Mouse (Mus musculus) kidney, embryonic 14.5 days (tissue): ENCODE data around the gene Olfr654. TPM values are rescaled to one million over a fixed set of nuclear protein-coding genes. Genes with fewer than 3 reads are reported as not detected.

Experiments
- ATAC-seq: fragments of 200-750 bp; cut with Nextera tagmentation; 2 replicates; pipeline ENCODE4 v1.8.0; 2017; ENCODE audit warnings: moderate number of reproducible peaks, mild to moderate bottlenecking, moderate TSS enrichment, moderate library complexity; ENCODE audit not compliant: low FRiP score, low TSS enrichment
- H3K27ac ChIP-seq: fragments of 300-500 bp; sonication (generic); 2 replicates; pipeline ENCODE4 v1.5.1; 2014; ENCODE audit warnings: low read depth, mild to moderate bottlenecking, low read length, moderate library complexity, mixed read lengths
- H3K27me3 ChIP-seq: fragments of 300-500 bp; sonication (generic); 2 replicates; pipeline ENCODE4 v1.6.1; 2014; ENCODE audit warnings: mild to moderate bottlenecking, low read length; ENCODE audit not compliant: control insufficient read depth, insufficient read depth
- H3K36me3 ChIP-seq: fragments of 300-500 bp; sonication (generic); 2 replicates; pipeline ENCODE4 v1.6.1; 2014; ENCODE audit warnings: low read length, mixed read lengths; ENCODE audit not compliant: control insufficient read depth, insufficient read depth
- H3K4me1 ChIP-seq: fragments of 300-500 bp; sonication (generic); 2 replicates; pipeline ENCODE4 v1.6.1; 2014; ENCODE audit warnings: low read length, mixed read lengths; ENCODE audit not compliant: control insufficient read depth, insufficient read depth
- H3K4me2 ChIP-seq: fragments of 300-500 bp; sonication (generic); replicated peaks from 2 replicates; pipeline ENCODE4 v1.6.1; 2014; ENCODE audit warnings: low read depth, mild to moderate bottlenecking, low read length
- H3K4me3 ChIP-seq: fragments of 300-500 bp; sonication (generic); 2 replicates; pipeline ENCODE4 v1.5.1; 2014; ENCODE audit warnings: mild to moderate bottlenecking, low read length
- H3K9ac ChIP-seq: fragments of 300-500 bp; sonication (generic); 2 replicates; pipeline ENCODE4 v1.6.1; 2014; ENCODE audit warnings: low read depth, mild to moderate bottlenecking, low read length, moderate library complexity
- H3K9me3 ChIP-seq: fragments of 300-500 bp; sonication (generic); 2 replicates; pipeline ENCODE4 v1.6.1; 2016; ENCODE audit warnings: low read length; ENCODE audit not compliant: control insufficient read depth
- WGBS: fragments of 180-500 bp; shearing (Covaris S2); extraction: QIAGEN DNeasy Blood & Tissue Kit; methylation state at CpG from one replicate; pipeline ENCODE4 v1.1.7; 2014; 5-methylcytosine and 5-hydroxymethylcytosine counted together
- polyA plus RNA-seq: library from polyadenylated mRNA; unstranded; fragments of >200 nt; fragmentation: Nextera tagmentation; extraction: Ambion mirVana; gene quantifications from 2 replicates; pipeline ENCODE4 v1.2.1, GENCODE M21; 2014

Gene Olfr654
- polyA plus RNA-seq, 1 experiment from 2014 or later: not detected

GRCm38 (mm10) chr7:104603173-104603572 lies 16.3 kb downstream of the Olfr654 start:
- Histone ChIP-seq H3K27me3 (no peaks in the 10 kb centered on the region), H3K4me2 (no peak overlapping the region), H3K36me3 (no peaks in the 10 kb centered on the region), H3K4me1 (no peaks in the 10 kb centered on the region), H3K9me3 (no peaks in the 10 kb centered on the region), H3K27ac (no peak overlapping the region), H3K9ac (no peak overlapping the region), H3K4me3 (no peak overlapping the region)
- ATAC-seq: no peak
- 2% methylated on average over 3 of the region's 3 CpGs for WGBS

- Histone ChIP-seq H3K27ac (no peak overlapping the region), H3K4me2 (no peak overlapping the region), H3K4me3 (no peak overlapping the region), H3K9me3 (no peaks in the 10 kb centered on the region), H3K27me3 (no peaks in the 10 kb centered on the region), H3K36me3 (no peaks in the 10 kb centered on the region), H3K4me1 (no peaks in the 10 kb centered on the region), H3K9ac (no peak overlapping the region)
- no peak for ATAC-seq
Measured at GRCm38 (mm10) chr7:104604727-104605126, 17.9 kb downstream of the Olfr654 start.

DNA sequence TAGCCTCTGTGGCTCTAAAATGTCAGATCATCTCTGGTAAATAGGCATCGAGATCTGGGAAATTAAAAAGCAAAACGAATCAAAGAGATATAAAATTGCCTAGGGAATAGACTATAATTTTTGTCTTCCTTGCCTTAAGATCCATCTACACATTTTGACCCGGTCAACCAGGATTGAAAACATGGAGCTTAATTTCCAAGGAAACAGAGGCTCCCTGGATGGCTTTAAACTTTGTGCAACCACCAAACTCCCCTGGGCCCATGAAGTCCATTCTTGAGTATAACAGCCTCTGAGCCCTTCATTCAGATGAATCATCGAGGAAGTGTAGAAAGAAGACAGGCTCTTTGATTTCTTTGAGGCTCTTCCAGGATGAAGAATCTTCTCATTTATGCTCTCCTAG lies 26.8 kb downstream of the Olfr654 start, which contains the start of gene Olfr656:
TSS of gene Olfr656 (plus strand) at position 301 of the 400 bp plus-strand sequence.
- H3K4me3 ChIP-seq: no peak within 1 kb of the TSS
- no peak within 1 kb of the TSS for H3K9ac ChIP-seq
- H3K4me2 ChIP-seq: no peak within 1 kb of the TSS
- no peaks in the 10 kb centered on the region for H3K36me3 ChIP-seq
- no peaks in the 10 kb centered on the region for H3K27me3 ChIP-seq
- WGBS: 75% methylated on average over 4 of the region's 4 CpGs
- no peaks in the 10 kb centered on the region for H3K4me1 ChIP-seq
- H3K27ac ChIP-seq: no peak within 1 kb of the TSS
- H3K9me3 ChIP-seq: no peaks in the 10 kb centered on the region
- ATAC-seq: no peak

GRCm38 (mm10) chr7:104624494-104624893 lies 37.7 kb downstream of the Olfr654 start, which contains the start of gene Olfr657:
TSS of gene Olfr657 (plus strand) at chr7:104624794.
- ATAC-seq: no peak

More at GRCm38 (mm10) chr7:104624494-104624893, 37.7 kb downstream of the Olfr654 start, which contains the start of gene Olfr657:
- Histone ChIP-seq H3K4me3 (no peak within 1 kb of the TSS), H3K36me3 (no peaks in the 10 kb centered on the region), H3K27me3 (no peaks in the 10 kb centered on the region), H3K27ac (no peak within 1 kb of the TSS), H3K4me2 (no peak within 1 kb of the TSS), H3K9ac (no peak within 1 kb of the TSS), H3K9me3 (no peaks in the 10 kb centered on the region), H3K4me1 (no peaks in the 10 kb centered on the region)

Other genes starting within 250 kb of the Olfr654 start
- gene Trim12c, start 233.7 kb upstream of the Olfr654 start, polyA plus RNA-seq: 2.0 and 2.8 TPM in 2 replicates
- not detected in 2 replicates for gene Trim30b, start 217.1 kb upstream of the Olfr654 start, polyA plus RNA-seq
- 0.20 TPM in 1 of 2 replicates, not detected in the other for gene Trim30c, start 186.2 kb upstream of the Olfr654 start, polyA plus RNA-seq
- gene Trim30a, start 121.8 kb upstream of the Olfr654 start, polyA plus RNA-seq: 1.0 and 1.3 TPM in 2 replicates
- 0.41 and 0.49 TPM in 2 replicates for gene Trim30d, start 79.2 kb upstream of the Olfr654 start, polyA plus RNA-seq
- not detected in 2 replicates for gene Olfr651, start 36.9 kb upstream of the Olfr654 start, polyA plus RNA-seq
- gene Olfr652, start 26.1 kb upstream of the Olfr654 start, polyA plus RNA-seq: not detected in 2 replicates
- gene Olfr653, start 9.7 kb upstream of the Olfr654 start, polyA plus RNA-seq: not detected in 2 replicates
- not detected in 2 replicates for gene Olfr655, start 14.8 kb downstream of the Olfr654 start, polyA plus RNA-seq
- not detected in 2 replicates for gene Olfr656, start 26.9 kb downstream of the Olfr654 start, polyA plus RNA-seq
- gene Olfr657, start 37.8 kb downstream of the Olfr654 start, polyA plus RNA-seq: not detected in 2 replicates
- gene Olfr658, start 60.3 kb downstream of the Olfr654 start, polyA plus RNA-seq: not detected in 2 replicates
- gene Olfr659, start 79.7 kb downstream of the Olfr654 start, polyA plus RNA-seq: not detected in 2 replicates
- not detected in 2 replicates for gene Olfr661, start 99.5 kb downstream of the Olfr654 start, polyA plus RNA-seq
- not detected in 2 replicates for gene Usp17le, start 190.4 kb downstream of the Olfr654 start, polyA plus RNA-seq